Mouse (Mus musculus): Measurements from ENCODE around the gene Tcf23.

GRCm38 (mm10) chr5:30921256-30922033, 47.0 kb upstream of the Tcf23 start, which contains the start of gene Khk:
- TF ChIP-seq POLR2A (IDR thresholded peaks at IDR 0.05; ENCODE audit: borderline replicate concordance, extremely low read depth, insufficient read depth, insufficient read length, poor library complexity, severe bottlenecking) (peak; percentile 25; the same call in 1 of the 2 replicates), CTCF (IDR thresholded peaks at IDR 0.05; ENCODE audit: borderline replicate concordance, extremely low read depth, insufficient read depth, insufficient read length) (peak; percentile 94)

Measured in brain, embryonic 14.5 days (tissue).